Mouse (Mus musculus) WW6 (cell line): ENCODE measurements around the gene Plscr2.
"Not testable (repeated sequence)": the region's sequence is repeated elsewhere in the genome, so short reads cannot be mapped to it uniquely, and the experiment has no call there.

Experiments used
- DNase-seq: peaks from one replicate; pipeline ENCODE4 v3.0.0-alpha.2; 2013; ENCODE audit warnings: low read depth, low spot score

Gene Plscr2

GRCm38 (mm10) chr9:92273956-92274762, 1.2 kb upstream of the Plscr2 start:
- no peak for DNase-seq

DNA sequence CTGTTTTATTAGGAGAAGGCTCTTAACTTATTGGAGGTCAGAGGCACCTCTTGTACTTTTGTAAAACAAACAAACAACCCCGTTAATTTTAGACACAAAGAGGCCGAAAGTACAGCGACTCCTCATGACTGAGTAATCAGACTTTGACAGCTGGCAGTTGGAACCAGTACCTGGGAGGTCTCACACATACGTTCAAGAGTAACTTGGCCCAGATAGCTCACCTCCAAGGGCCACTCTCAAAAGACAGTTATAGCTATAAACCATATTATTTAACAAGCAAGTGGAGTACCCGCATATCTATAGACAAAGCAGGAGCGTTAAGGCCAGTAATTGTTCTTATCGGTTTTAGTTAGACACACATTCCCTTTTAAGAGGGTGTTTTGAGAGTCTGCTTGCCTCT, 958 bp downstream of the Plscr2 start:
- no peak for DNase-seq

- DNase-seq, result no peak
Observed at GRCm38 (mm10) chr9:92280048-92280447, 4.6 kb downstream of the Plscr2 start.

- no peak for DNase-seq
Observed at GRCm38 (mm10) chr9:92282563-92283171, 7.3 kb downstream of the Plscr2 start.

DNA sequence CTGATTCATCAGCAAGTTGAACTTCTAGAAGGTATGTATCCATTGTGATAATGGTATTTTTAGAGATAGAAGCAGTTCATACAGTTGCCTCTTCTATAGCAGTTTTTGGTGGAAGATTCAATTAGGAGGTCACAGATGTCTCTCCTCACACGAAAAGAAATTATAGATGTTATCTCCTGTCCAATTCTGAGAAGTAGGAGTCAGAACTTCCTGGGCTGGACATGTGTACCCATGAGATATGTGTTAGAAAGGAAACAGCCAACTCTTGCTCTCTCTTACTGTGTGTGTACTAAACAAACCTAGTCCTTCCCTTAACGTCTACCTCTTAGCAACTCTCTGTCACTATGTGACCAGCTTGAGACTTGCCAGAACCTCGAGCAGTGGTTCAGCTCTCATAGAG, 14.3 kb downstream of the Plscr2 start:
- DNase-seq, result no peak

DNA sequence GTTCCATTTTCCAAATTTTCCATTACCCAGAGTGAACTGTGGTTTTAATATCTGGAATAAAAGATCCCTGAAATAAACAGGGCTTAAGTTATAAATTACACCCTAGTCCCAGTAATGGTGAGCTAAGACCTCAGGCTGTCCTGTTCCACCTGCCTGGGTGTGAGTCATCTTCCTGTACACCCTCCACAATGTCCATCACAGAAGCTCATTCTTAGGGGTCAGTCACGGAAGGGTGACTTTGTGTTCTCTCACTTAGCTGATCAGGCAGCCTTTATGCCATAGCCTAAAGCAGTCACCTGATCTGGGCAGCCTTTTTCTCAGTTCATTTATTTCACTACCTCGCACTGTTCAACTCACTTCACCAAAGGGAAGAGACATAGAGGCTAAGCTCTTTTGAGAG, 16.8 kb downstream of the Plscr2 start:
- no peak for DNase-seq

DNA sequence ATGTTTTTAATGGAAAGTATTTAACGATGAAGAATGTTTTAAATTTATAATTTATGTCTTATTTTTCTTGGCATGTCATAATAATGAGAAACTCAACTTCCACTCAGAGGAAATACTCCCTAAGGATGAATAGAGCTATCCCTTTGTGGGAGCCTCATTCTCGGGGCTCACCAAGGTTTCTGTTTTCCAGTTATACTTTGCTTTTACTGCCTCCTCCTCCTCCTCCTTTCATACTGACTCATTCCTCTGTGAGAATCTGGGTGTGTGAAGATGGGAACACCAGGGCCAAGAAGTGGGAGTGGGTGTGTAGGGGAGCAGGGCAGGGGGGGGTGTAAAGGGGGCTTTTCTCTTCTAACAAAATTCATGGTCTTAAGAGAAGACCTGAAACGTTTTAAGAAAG, 17.5 kb downstream of the Plscr2 start:
- no peak for DNase-seq

DNA sequence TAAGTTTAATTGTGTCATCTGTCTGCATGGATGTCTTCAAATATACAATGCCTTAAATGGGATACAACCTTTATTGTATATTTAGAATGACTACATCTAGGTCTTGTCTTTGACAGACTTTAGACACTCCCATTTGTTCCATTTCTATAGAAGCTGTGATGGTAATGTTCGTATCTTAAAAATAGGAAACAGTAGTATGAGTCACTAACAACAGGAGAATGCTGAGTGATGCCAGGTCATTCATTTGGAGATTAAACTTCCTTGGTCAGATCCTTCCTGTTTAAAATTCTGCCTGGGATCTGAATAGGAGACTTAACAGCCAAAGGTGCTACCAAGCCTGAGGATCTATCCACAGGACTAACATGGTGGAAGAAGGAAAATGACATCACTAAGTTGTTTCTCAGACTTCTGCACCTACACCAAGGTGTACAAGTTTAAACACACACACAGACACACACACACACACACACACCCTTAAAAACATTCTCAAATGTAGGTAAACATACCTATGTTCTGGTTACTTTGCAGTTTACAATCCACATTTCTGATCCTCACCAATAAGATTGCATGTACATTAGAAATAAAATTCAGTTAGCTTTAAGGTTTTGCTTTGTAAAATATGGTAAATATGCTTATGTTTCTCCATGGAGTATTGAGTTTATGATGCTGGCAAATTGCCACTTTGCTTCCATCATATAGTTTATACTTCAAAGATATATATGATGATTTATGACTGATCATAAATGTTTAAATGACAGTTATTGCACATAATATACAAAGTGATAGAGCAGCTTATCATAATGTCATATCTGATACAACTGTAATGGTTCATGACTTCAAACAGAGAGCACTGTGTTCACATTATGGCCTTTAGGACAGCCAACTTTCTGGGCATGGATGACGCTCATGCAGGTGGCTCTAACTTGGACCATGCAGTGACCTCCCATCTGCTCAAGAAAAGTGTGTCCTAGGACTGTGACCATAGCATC, 18.5 kb downstream of the Plscr2 start:
- DNase-seq, result no peak

DNA sequence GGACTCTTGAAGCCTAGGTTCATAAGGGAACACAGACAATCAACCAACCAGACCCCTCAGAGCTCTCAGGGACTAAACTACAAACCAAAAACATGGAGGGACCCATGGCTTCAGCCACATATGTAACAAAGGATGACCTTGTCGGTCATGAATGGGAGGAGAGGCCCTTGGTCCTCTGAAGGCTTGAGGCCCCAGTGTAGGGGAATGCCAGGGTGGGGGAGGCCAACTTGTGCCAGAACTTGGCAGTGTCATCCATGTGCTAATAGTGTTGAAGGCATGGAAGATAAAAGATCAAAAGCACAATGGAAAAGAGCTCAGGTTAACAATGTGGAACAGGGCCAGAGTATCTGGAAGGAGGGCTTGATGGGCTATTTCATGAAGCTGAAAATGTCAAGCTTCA, 22.9 kb downstream of the Plscr2 start:
- no peak for DNase-seq

- DNase-seq, result no peak
Observed at GRCm38 (mm10) chr9:92301213-92301612, 25.8 kb downstream of the Plscr2 start.

GRCm38 (mm10) chr9:92305075-92305474, 29.7 kb downstream of the Plscr2 start:
- DNase-seq, result no peak

DNA sequence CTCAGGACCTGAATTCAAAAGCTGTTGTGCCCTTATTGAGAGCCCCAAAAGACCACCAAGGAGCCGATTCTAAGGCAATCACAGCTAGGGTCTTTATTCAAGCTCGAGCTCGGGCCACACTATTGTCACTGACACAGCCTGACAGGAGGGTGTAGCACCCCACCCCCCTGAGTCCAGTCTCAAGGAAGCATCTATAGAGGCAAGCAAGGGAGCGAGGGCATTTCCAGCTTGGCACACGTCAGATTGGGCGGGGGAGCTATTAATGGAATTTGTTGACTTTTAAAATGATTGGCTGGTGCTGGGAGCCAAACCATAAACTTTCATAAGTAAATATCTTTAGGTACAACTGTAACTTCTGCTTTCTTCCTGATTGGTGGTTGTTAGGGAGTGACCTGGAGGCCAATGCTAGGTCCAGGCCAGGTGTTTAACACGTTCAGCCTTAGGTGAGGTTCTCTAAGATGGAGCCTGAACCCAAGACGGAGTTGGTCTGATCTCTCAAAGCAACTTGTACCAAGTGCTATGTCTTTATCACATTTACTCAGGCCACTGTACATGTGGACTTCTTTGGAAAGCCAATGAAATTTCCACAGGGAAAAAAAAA, 30.3 kb downstream of the Plscr2 start:
- DNase-seq, result no peak

- no peak for DNase-seq
Observed at GRCm38 (mm10) chr9:92309077-92309476, 33.7 kb downstream of the Plscr2 start, which contains the start of gene 1700057G04Rik. Gene 1700057G04Rik (plus strand): TSS chr9:92309377.

DNA sequence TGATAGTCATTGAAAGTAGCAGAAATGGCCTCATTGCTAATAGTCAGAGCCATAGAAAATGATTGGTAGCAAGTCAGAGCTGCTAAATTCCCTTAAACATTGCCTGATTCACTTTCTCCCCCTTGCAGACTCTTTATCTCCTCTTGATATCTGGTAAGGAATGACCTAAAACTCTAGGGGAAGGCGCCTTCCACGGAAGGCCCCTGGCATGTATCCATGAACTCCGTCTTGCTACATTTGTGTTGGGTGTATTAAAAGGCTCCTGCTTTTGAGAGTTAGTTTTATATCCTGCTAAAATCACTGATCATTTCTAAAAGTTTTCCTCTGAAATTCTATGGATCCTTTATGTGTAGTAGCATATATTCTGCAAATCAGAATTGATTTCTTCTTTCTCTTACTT, 41.4 kb downstream of the Plscr2 start:
- no peak for DNase-seq

DNA sequence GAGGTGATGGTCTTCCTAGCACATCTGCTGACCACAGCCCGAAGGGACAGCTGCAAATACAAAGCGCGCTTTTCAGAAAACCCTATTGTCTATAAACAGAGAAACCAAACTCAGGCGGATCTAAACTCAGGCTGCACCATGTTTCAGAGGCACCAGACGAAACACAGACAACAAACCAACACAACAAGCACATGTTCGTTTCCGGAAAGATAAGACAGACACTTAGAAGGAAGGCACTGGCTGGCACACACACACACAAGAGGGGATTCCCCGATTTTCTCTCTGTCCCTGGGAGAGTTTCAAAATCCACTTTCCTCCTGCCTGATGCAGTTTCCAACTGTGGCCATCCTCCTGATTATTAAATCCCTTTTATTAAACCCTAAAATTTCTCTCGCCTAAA, 50.5 kb downstream of the Plscr2 start:
- DNase-seq, result not testable (repeated sequence)

- DNase-seq, result no peak
Observed at GRCm38 (mm10) chr9:92326813-92327212, 51.4 kb downstream of the Plscr2 start.

DNA sequence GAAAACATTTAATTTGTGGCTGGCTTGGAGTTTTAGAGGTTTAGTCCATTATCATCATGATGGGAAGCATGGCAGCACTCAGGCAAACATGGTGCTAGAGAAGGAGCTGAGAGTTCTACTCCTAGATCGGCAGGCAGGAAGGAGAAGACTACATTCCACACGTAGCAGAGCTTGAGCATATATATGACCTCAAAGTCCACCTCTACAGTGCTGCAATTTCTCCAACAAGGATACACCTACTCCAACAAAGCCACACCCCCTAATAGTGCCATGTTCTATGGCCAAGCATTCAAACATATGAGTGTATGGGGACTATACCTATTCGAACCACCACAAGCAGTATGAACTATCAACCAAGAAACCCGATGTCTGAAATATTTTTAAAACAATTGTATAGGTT, 56.0 kb downstream of the Plscr2 start:
- no peak for DNase-seq

DNA sequence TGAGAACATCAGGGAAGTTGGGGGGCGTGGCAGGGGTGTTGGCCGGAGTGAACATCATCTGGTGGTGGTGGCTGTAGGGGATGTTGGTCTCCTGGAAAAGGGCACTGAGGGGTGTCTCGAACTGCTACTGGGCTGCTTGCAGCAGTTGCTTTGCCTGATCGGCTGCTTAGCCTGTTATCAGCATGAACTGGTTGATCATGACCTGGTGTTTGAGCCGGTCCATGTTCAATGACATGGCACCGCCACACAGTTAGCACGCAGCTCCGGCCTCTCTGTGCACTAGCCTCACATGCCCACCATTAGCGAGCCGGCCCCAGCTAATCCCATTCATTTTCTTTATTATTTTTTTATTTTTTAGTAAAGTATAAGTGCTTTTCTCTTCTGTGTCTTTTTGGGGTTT, 59.4 kb downstream of the Plscr2 start:
- DNase-seq, result no peak

- no peak for DNase-seq
Observed at GRCm38 (mm10) chr9:92335277-92335818, 59.9 kb downstream of the Plscr2 start.

DNA sequence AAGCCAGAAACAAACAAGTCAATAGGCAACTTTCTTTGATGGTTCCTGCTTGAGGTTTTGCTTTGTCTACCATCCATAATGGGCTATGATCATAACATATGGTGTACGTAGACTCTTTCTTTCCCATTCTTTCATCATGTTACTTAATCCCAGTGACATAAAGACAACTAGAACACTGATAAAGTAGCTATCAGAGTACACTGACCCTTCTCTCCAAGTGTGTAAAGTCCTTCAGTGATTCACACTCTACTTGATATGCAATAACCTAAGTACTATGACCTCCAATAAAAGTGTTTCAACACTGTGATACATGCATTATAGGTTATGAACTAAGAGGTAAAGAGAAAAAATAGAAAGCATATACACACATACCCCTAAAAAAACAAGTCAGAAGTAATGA, 61.7 kb downstream of the Plscr2 start:
- no peak for DNase-seq

GRCm38 (mm10) chr9:92337661-92338060, 62.3 kb downstream of the Plscr2 start:
- DNase-seq, result no peak
